Mouse (Mus musculus) limb, embryonic 12.5 days (tissue): ENCODE results near the gene Nell1. TPM values are rescaled to one million over a fixed set of nuclear protein-coding genes. Genes with fewer than 3 reads are reported as not detected.

Source experiments
- ATAC-seq: fragments of 200-750 bp; cut with Nextera tagmentation; 2 replicates; pipeline ENCODE4 v1.8.0; 2017; ENCODE audit warnings: low read depth, moderate TSS enrichment; ENCODE audit not compliant: insufficient number of reproducible peaks, insufficient read depth, low FRiP score, low TSS enrichment
- H3K27ac ChIP-seq: fragments of 300-500 bp; sonication (generic); 2 replicates; pipeline ENCODE4 v1.5.1; 2016; ENCODE audit warnings: mild to moderate bottlenecking, moderate library complexity
- H3K27me3 ChIP-seq: fragments of 300-500 bp; sonication (generic); 2 replicates; pipeline ENCODE4 v1.6.1; 2016; ENCODE audit warnings: mild to moderate bottlenecking, moderate library complexity
- H3K36me3 ChIP-seq: fragments of 300-500 bp; sonication (generic); 2 replicates; pipeline ENCODE4 v1.6.1; 2016; ENCODE audit warnings: mild to moderate bottlenecking, moderate library complexity
- H3K4me1 ChIP-seq: fragments of 300-500 bp; sonication (generic); replicated peaks from 2 replicates; pipeline ENCODE4 v1.6.1; 2016
- H3K4me2 ChIP-seq: fragments of 300-500 bp; sonication (generic); 2 replicates; pipeline ENCODE4 v1.6.1; 2016; ENCODE audit warnings: mild to moderate bottlenecking, moderate library complexity
- H3K4me3 ChIP-seq: fragments of 300-500 bp; sonication (generic); replicated peaks from 2 replicates; pipeline ENCODE4 v1.5.1; 2016; ENCODE audit warnings: mild to moderate bottlenecking
- H3K9ac ChIP-seq: fragments of 300-500 bp; sonication (generic); replicated peaks from 2 replicates; pipeline ENCODE4 v1.6.1; 2016; ENCODE audit warnings: mild to moderate bottlenecking, moderate library complexity
- H3K9me3 ChIP-seq: fragments of 300-500 bp; sonication (generic); 2 replicates; pipeline ENCODE4 v1.6.1; 2016; ENCODE audit warnings: mild to moderate bottlenecking, moderate library complexity
- WGBS: fragments of 180-500 bp; shearing (Covaris S2); methylation state at CpG from one replicate; pipeline ENCODE4 v1.1.7; 2016; 5-methylcytosine and 5-hydroxymethylcytosine counted together
- polyA plus RNA-seq: library from polyadenylated mRNA; unstranded; fragments of >200 nt; fragmentation: Nextera tagmentation; extraction: Ambion mirVana; gene quantifications from 2 replicates; pipeline ENCODE4 v1.2.1, GENCODE M21; 2016

Gene Nell1
- polyA plus RNA-seq, 1 experiment from 2014 or later, result 2.6 TPM

DNA sequence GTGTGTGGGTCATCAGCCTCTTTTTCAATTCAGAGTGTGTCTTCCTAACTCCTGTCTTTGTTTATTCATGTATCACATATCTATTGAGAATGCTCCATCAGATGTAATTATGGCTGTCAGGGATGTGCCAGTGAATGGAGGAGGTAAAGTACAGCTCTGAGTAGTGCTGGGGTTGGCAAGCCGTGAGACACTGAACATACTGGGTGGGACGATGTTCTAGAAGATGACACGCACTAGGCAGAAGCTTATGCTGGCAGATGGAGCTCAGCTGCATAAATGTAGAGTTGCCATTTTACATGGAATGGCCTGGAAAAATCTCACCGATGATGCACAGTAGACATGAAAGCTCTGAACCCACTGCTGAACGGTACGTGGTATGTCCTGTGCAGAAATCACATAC lies 493.1 kb downstream of the Nell1 start:
- ATAC-seq, result no peak
- 93% methylated on average over 6 of the region's 6 CpGs for WGBS

DNA sequence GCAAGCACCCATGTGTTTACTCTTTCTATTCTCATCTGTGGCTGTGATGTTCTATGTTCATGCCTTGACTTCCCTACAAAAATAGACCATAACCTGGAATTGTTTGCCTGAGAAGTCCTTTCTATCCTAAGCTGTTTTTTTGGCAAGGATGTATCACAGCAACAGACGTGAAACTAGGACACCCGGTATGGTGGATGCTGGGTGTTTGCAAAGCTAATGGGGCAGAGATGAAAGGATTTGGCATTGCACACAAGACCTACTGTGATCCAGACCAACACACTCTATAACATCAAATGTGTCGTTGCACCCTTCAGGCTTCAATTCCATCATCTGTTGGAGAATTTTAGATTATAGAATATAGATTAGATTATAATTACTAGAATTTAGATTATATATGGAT lies 495.9 kb downstream of the Nell1 start:
- Histone ChIP-seq H3K27me3 (no peaks in the 10 kb centered on the region), H3K4me1 (no peaks in the 10 kb centered on the region), H3K4me3 (no peak overlapping the region), H3K9me3 (no peaks in the 10 kb centered on the region), H3K4me2 (no peak overlapping the region), H3K27ac (no peak overlapping the region), H3K9ac (no peak overlapping the region), H3K36me3 (no peaks in the 10 kb centered on the region)
- 89% methylated on average over 3 of the region's 3 CpGs for WGBS
- no peak for ATAC-seq

More for the DNA sequence above, 493.1 kb downstream of the Nell1 start:
- Histone ChIP-seq H3K27me3 (no peaks in the 10 kb centered on the region), H3K27ac (no peak overlapping the region), H3K4me2 (no peak overlapping the region), H3K9ac (no peak overlapping the region), H3K4me3 (no peak overlapping the region), H3K4me1 (no peaks in the 10 kb centered on the region), H3K9me3 (no peaks in the 10 kb centered on the region), H3K36me3 (no peaks in the 10 kb centered on the region)

DNA sequence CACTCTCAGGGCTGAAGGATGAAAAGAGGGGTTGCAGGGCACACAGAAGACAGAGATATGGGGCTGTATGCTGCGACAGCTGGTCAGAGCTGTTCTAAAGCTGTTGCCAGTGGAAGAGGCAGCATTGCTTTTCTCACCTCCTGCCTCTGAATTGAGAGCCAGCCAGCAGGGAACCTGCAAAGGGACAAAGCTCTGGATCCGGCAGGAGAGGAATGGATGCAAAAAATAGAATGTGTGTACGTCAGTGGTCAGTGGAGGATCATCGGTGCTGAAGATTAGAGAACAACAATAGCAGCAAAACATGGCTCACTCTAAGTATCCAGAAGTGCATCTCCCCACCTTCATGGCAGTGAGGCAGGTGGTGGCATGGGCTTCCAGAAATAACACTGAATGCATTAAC lies 507.3 kb downstream of the Nell1 start:
- no peak for ATAC-seq
- H3K27me3 ChIP-seq, result no peaks in the 10 kb centered on the region
- no peaks in the 10 kb centered on the region for H3K9me3 ChIP-seq
- no peaks in the 10 kb centered on the region for H3K4me1 ChIP-seq
- no peak overlapping the region for H3K9ac ChIP-seq
- no peaks in the 10 kb centered on the region for H3K36me3 ChIP-seq
- H3K27ac ChIP-seq, result no peak overlapping the region
- WGBS, result 80% methylated on average over 4 of the region's 4 CpGs
- H3K4me2 ChIP-seq, result no peak overlapping the region
- no peak overlapping the region for H3K4me3 ChIP-seq

DNA sequence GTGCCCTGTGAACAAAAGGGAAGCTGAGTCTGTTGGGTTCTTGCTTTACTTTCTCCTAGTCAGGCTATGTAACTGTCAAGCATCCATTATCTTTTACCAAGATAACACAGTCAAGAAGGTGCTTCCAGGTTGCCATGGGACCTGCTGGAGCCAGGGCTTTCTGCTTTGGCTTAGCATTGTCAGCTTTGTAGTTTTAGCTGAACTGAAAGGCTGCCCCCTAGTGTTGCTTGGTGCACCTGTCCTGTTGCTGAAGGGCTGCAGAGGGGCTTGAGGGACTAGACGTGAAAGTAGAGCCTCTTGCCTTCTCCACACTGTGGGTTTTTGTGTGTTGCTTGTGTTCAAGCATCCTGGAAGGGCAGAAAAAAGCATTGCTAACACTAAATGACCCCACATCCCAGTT lies 510.6 kb downstream of the Nell1 start:
- Histone ChIP-seq H3K27me3 (no peaks in the 10 kb centered on the region), H3K36me3 (no peaks in the 10 kb centered on the region), H3K27ac (no peak overlapping the region), H3K9ac (no peak overlapping the region), H3K4me2 (no peak overlapping the region), H3K4me1 (no peaks in the 10 kb centered on the region), H3K9me3 (no peaks in the 10 kb centered on the region), H3K4me3 (no peak overlapping the region)
- 21% methylated on average over 1 of the region's 1 CpGs for WGBS
- ATAC-seq, result no peak

DNA sequence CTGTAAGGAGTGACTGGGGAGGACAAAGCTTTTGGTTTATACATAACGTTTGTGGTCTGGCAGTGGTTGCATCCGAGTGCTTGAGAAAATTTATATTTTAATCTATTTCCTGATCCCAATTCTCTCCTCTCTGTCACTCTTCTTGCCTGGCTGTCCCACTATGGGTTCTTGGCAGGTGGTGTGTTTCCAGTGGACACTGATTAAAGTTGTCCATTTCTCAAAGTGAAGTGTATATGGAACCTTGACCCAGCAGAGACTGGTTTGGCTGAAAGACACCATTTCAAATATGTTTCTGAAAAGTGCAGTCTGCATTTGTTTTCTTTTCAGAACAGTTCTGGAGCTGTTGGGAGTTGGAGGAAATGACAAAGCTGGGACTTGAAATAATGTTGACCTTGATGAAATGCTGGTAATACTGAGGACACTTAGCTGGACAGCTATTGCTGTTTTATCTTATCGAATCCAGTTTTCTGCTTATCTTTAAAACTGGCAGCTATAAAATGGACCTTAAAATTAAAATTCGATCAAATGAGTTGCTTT lies 512.3 kb downstream of the Nell1 start:
- Histone ChIP-seq H3K36me3 (no peaks in the 10 kb centered on the region), H3K4me3 (no peak overlapping the region), H3K27ac (no peak overlapping the region), H3K4me2 (no peak overlapping the region), H3K9me3 (no peaks in the 10 kb centered on the region), H3K4me1 (no peaks in the 10 kb centered on the region), H3K9ac (no peak overlapping the region), H3K27me3 (no peaks in the 10 kb centered on the region)
- WGBS, result 88% methylated on average over 4 of the region's 4 CpGs
- no peak for ATAC-seq

DNA sequence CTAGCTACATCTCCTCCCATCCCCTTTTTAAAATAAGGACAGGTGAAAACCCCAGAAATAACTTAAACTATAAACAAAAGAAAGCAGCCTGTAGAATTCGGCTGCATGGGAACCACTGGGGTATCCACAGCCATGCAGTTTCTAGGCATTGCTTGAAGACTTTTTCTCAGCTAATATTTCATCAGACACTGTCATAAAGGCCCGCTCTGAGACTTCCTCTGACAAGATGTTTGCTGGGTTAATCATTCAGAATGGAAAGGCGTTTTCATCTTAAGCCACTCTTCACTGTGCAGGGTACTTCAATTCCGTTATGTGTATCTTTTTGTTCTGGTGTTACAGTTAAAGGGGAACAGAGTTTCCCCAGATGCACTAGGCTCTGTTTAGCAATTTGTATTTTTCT lies 526.9 kb downstream of the Nell1 start:
- no peaks in the 10 kb centered on the region for H3K4me1 ChIP-seq
- no peaks in the 10 kb centered on the region for H3K36me3 ChIP-seq
- H3K4me3 ChIP-seq, result no peak overlapping the region
- no peak overlapping the region for H3K4me2 ChIP-seq
- ATAC-seq, result no peak
- no peak overlapping the region for H3K9ac ChIP-seq
- 85% methylated on average over 4 of the region's 4 CpGs for WGBS
- H3K27me3 ChIP-seq, result no peaks in the 10 kb centered on the region
- no peak overlapping the region for H3K27ac ChIP-seq
- no peaks in the 10 kb centered on the region for H3K9me3 ChIP-seq

DNA sequence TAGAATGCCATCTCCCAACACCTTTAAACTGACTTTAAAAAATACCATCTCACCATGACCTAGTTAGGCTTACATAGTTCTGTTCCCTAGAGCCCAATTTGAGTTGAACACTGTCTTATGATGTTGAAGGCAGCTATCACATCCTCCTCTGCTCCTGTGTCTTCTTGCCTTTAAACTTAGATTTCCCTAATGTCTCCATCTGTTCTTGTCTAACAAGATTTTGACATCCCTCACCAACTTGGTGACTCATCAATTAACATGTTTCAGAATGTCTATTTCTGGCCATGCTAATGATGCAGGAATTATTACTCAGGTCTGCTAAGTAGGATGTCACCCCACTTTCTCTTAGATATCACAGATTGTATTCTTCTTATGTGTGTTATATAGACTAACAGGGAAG lies 532.4 kb downstream of the Nell1 start:
- H3K27ac ChIP-seq, result no peak overlapping the region
- no peak overlapping the region for H3K4me3 ChIP-seq
- H3K4me1 ChIP-seq, result no peaks in the 10 kb centered on the region
- H3K36me3 ChIP-seq, result no peaks in the 10 kb centered on the region
- no peak overlapping the region for H3K4me2 ChIP-seq
- H3K9me3 ChIP-seq, result no peaks in the 10 kb centered on the region
- no peak for ATAC-seq
- no peaks in the 10 kb centered on the region for H3K27me3 ChIP-seq
- no peak overlapping the region for H3K9ac ChIP-seq

DNA sequence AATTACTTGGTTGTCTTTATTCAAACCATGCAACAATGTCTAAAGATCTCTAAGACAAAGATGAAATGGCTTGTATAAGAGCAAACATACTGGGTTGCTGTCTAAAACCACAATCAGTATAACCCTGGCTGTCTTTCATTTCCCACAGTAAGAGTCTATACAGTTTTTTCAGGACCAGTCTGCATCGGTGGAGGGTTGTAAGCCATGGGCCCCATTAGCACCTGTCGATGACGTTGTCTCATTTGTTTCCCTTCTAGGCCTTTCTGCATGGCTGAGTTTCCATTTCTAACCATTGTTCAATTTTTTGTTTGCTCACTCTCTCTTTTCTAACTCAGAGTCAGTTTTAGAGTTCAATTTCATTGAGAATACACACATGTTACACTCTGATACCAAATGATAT lies 540.2 kb downstream of the Nell1 start:
- no peak for ATAC-seq
- Histone ChIP-seq H3K27ac (no peak overlapping the region), H3K4me2 (no peak overlapping the region), H3K4me1 (no peaks in the 10 kb centered on the region), H3K9me3 (no peaks in the 10 kb centered on the region), H3K9ac (no peak overlapping the region), H3K27me3 (no peaks in the 10 kb centered on the region), H3K4me3 (no peak overlapping the region), H3K36me3 (no peaks in the 10 kb centered on the region)
- 94% methylated on average over 3 of the region's 3 CpGs for WGBS

DNA sequence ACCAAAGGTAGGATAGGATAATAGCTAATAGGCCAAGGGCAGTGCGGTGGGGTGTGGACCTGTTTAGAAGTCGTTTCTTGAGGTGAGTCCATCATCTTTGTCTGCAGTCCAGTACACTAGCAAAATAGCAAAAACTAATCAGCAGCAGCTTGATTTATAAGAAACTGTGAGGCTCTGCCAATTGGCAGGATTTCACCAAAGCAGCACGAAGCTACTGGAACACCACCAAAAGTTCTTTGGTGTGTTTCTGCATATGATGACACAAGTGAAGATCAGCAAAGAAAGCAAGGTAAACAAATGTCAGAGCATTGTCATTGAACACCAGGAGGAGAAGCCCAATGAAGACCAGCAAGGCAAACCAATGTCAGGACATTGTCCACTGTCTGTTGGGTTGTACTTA lies 542.0 kb downstream of the Nell1 start:
- Histone ChIP-seq H3K9me3 (no peaks in the 10 kb centered on the region), H3K27ac (no peak overlapping the region), H3K4me3 (no peak overlapping the region), H3K36me3 (no peaks in the 10 kb centered on the region), H3K4me2 (no peak overlapping the region), H3K4me1 (no peaks in the 10 kb centered on the region), H3K9ac (no peak overlapping the region), H3K27me3 (no peaks in the 10 kb centered on the region)
- WGBS, result 89% methylated on average over 3 of the region's 3 CpGs
- ATAC-seq, result no peak

DNA sequence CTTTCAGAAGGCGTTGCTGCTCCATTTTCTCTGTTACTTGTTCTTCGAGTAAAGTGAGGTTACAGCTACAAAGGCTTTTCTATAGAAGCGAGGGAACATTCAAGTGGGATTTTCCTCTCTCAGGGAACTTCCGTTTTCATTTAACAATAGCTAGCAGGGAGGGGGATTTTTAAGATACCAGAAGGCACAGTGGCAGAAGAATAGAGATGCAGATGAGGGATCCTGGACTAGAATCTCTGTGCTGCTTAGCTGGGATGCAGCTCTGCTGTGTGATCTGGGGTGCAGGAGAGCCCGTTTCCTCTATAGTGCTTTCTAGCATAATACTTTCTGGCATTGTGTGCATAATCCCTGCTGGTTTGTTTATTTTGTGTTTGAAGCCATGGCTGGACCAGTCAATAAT lies 568.7 kb downstream of the Nell1 start:
- Histone ChIP-seq H3K4me2 (no peak overlapping the region), H3K4me3 (no peak overlapping the region), H3K4me1 (no peaks in the 10 kb centered on the region), H3K27me3 (no peaks in the 10 kb centered on the region), H3K36me3 (no peaks in the 10 kb centered on the region), H3K9ac (no peak overlapping the region), H3K27ac (no peak overlapping the region), H3K9me3 (no peaks in the 10 kb centered on the region)
- no peak for ATAC-seq
- 72% methylated on average over 5 of the region's 5 CpGs for WGBS

DNA sequence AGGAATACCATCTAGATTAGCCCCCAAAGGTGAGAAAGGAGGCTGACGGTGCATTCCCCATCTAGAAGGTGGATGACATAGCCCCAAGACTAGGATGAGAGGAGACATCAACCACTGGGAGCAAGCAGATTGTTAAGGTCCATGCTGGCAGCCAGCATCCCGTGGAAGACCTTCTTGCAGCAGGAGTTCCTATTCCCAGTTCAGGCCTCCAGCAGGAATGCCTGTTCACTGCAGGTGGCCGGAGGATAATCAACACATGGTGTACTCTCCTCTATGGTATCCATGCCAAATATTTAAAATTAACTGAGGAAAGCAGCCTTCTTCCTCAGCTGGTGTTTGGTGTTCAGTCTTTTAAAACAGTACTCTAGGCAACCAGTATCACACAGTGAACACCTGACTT lies 574.9 kb downstream of the Nell1 start:
- 83% methylated on average over 3 of the region's 3 CpGs for WGBS
- Histone ChIP-seq H3K9me3 (no peaks in the 10 kb centered on the region), H3K4me2 (no peak overlapping the region), H3K4me3 (no peak overlapping the region), H3K27ac (no peak overlapping the region), H3K27me3 (no peaks in the 10 kb centered on the region), H3K9ac (no peak overlapping the region), H3K4me1 (no peaks in the 10 kb centered on the region), H3K36me3 (no peaks in the 10 kb centered on the region)
- no peak for ATAC-seq

DNA sequence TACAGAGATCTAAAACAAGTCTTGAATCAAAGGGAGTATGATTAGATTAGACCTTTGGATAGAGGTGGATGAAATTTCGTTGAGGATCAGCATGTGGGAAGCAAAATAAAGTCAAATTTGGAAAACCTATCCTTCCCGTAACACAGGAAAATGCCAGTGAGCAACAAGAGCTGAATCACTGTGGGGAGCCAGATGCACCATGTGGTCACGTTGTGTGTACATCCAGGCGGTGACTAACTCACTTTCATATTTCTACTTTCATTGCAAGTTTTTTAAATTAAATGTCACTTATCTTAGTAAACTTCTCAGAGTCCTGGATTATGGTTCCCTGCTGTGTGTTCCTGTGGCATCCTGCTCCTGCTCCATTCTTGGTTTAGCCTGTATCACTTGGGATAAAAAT lies 576.8 kb downstream of the Nell1 start:
- Histone ChIP-seq H3K9me3 (no peaks in the 10 kb centered on the region), H3K36me3 (no peaks in the 10 kb centered on the region), H3K9ac (no peak overlapping the region), H3K27me3 (no peaks in the 10 kb centered on the region), H3K4me3 (no peak overlapping the region), H3K4me1 (no peaks in the 10 kb centered on the region), H3K4me2 (no peak overlapping the region), H3K27ac (no peak overlapping the region)
- ATAC-seq, result no peak
- 72% methylated on average over 4 of the region's 4 CpGs for WGBS
